Mouse (Mus musculus): Measurements from ENCODE around the gene Heatr4. TPM values are rescaled to one million over a fixed set of nuclear protein-coding genes. Genes with fewer than 3 reads are reported as not detected.

Gene Heatr4
- polyA plus RNA-seq, 1 experiment from 2014 or later = not detected

DNA sequence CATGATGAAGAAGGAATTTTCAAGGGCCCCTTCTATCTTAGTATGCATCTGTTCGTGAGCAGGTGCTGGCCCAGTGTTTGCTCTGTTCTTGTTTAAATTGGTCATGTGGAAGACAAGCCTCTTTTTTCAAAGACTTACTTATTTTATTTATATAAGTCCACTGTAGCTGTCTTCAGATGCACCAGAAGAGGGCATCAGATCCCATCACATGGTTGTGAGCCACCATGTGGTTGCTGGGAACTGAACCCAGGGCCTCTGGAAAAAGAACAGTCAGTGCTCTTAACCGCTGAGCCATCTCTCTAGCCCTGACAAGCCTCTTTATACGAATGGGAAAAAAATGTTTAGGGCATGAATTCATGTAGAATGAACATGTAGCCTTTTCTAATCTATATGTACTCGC, 4.7 kb upstream of the Heatr4 start:
- no peak overlapping the region for H3K4me2 ChIP-seq (ENCODE audit: low read depth, low read length)
- no peak overlapping the region for H3K4me3 ChIP-seq (ENCODE audit: low read depth, low read length)
- ATAC-seq (replicated peaks; ENCODE audit: insufficient number of reproducible peaks, low FRiP score, low TSS enrichment, low read depth) (no peak), DNase-seq (ENCODE audit: low spot score) (no peak)
- H3K9me3 ChIP-seq (replicated peaks; ENCODE audit: control insufficient read depth, low read length) = no peaks in the 10 kb centered on the region
- H3K27ac ChIP-seq (replicated peaks; ENCODE audit: low read depth, low read length) = no peak overlapping the region
- H3K4me1 ChIP-seq (ENCODE audit: control insufficient read depth, insufficient read depth, low read length) = no peaks in the 10 kb centered on the region
- no peaks in the 10 kb centered on the region for H3K36me3 ChIP-seq (replicated peaks; ENCODE audit: control insufficient read depth, insufficient read depth, low read depth, low read length)
- 93% methylated on average over 4 of the region's 4 CpGs for WGBS
- H3K27me3 ChIP-seq (ENCODE audit: control insufficient read depth, insufficient read depth, low read length) = no peaks in the 10 kb centered on the region
- no peak overlapping the region for H3K9ac ChIP-seq (replicated peaks; ENCODE audit: low read length)

DNA sequence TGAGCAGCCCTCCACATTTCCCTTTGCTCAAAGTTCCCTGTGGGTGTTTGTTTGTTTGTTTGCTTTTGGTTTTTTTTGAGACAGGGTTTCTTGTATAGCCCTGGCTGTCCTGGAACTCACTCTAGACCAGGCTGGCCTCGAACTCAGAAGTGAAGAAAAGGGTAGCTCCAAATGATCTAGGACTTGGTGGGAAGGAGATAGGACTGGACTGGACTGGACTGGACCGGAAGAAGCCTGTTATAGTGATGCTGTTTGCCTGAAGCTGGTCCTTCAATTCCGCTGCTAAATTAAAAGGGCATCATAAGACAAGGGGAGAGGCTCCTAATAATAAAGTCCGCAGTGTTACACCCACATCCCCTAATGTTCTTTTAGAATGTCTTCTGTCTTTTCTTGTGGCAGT, 3.8 kb upstream of the Heatr4 start:
- Histone ChIP-seq H3K4me3 (ENCODE audit: low read depth, low read length) (peak overlapping the region; percentile 62), H3K4me1 (ENCODE audit: control insufficient read depth, insufficient read depth, low read length) (no peaks in the 10 kb centered on the region), H3K36me3 (replicated peaks; ENCODE audit: control insufficient read depth, insufficient read depth, low read depth, low read length) (no peaks in the 10 kb centered on the region), H3K27ac (replicated peaks; ENCODE audit: low read depth, low read length) (no peak overlapping the region), H3K9ac (replicated peaks; ENCODE audit: low read length) (peak overlapping the region; percentile 82), H3K27me3 (ENCODE audit: control insufficient read depth, insufficient read depth, low read length) (no peaks in the 10 kb centered on the region), H3K4me2 (ENCODE audit: low read depth, low read length) (peak overlapping the region; percentile 54), H3K9me3 (replicated peaks; ENCODE audit: control insufficient read depth, low read length) (no peaks in the 10 kb centered on the region)
- DNase-seq (ENCODE audit: low spot score) (no peak), ATAC-seq (replicated peaks; ENCODE audit: insufficient number of reproducible peaks, low FRiP score, low TSS enrichment, low read depth) (0 out of 2 replicates have a peak, but pooled peaks have one; percentile 2)
- WGBS = 71% methylated on average over 4 of the region's 4 CpGs

DNA sequence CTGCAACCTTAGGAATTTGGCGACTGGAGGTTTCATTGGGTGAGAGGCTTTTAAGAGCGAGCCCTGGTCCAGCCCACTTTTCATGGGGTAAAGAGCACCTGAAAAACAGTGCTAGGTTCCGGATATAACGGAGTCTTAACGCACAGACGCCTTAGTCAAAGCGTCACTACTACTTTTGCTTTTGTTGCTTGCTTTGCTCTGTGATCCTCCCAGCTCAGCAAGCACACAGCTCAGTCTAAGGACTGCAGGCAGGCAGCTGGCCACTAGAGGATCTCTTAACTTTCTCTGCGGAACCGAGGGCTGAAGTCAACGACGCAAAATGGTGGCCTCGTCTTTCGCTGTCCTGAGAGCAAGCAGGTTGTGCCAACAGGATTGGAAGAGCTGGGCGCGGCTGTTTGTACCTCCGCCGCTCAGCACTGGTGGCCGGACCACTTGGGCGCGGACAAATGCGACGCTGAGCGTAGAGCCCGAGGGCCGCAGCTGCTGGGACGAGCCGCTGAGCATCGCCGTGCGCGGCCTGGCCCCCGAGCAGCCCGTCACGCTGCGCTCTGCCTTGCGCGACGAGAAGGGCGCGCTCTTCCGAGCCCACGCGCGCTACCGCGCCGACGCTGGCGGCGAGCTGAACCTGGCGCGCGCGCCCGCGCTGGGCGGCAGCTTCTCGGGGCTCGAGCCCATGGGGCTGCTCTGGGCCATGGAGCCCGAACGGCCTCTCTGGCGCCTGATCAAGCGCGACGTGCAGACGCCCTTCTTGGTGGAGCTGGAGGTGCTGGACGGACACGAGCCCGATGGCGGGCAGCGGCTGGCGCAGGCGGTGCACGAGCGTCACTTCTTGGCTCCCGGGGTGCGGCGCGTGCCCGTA, 3.2 kb upstream of the Heatr4 start, which contains the start of gene Acot2:
Acot2 (plus strand) TSS at position 279 of the 859 bp plus-strand sequence.
- Histone ChIP-seq H3K36me3 (replicated peaks; ENCODE audit: control insufficient read depth, insufficient read depth, low read depth, low read length) (no peaks in the 10 kb centered on the region), H3K4me3 (ENCODE audit: low read depth, low read length) (peak within 1 kb of the TSS; percentile 62), H3K27me3 (ENCODE audit: control insufficient read depth, insufficient read depth, low read length) (no peaks in the 10 kb centered on the region), H3K4me1 (ENCODE audit: control insufficient read depth, insufficient read depth, low read length) (no peaks in the 10 kb centered on the region), H3K9me3 (replicated peaks; ENCODE audit: control insufficient read depth, low read length) (no peaks in the 10 kb centered on the region), H3K4me2 (ENCODE audit: low read depth, low read length) (peak within 1 kb of the TSS; percentile 54), H3K9ac (replicated peaks; ENCODE audit: low read length) (peak within 1 kb of the TSS; percentile 82), H3K27ac (replicated peaks; ENCODE audit: low read depth, low read length) (peak within 1 kb of the TSS; percentile 75)
- ATAC-seq (replicated peaks; ENCODE audit: insufficient number of reproducible peaks, low FRiP score, low TSS enrichment, low read depth) (peak; percentile 86), DNase-seq (ENCODE audit: low spot score) (peak; percentile 88)
- under 1% methylated on average over 70 of the region's 80 CpGs for WGBS

DNA sequence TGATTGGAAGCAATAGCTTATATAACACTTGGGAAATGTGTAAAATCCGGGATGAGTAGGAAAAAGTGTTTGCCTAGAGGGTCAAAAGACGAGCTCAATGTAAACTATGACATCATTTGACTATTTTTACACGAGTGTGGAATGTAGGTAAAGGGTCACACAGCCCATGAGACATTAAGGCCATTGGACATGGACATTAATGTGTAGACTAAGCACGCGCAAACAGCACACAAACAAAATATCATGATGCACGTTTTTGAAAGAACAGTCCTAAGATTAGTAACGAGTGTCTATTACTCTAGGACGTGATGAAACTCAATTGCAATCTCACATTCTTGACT, 2.6 kb upstream of the Heatr4 start:
- no peak for ATAC-seq (replicated peaks; ENCODE audit: insufficient number of reproducible peaks, low FRiP score, low TSS enrichment, low read depth)
- H3K36me3 ChIP-seq (replicated peaks; ENCODE audit: control insufficient read depth, insufficient read depth, low read depth, low read length) = no peaks in the 10 kb centered on the region
- peak overlapping the region; percentile 62 for H3K4me3 ChIP-seq (ENCODE audit: low read depth, low read length)
- H3K4me2 ChIP-seq (ENCODE audit: low read depth, low read length) = peak overlapping the region; percentile 54
- peak overlapping the region; percentile 75; the same call in 1 of the 2 replicates for H3K27ac ChIP-seq (replicated peaks; ENCODE audit: low read depth, low read length)
- 31% methylated on average over 8 of the region's 8 CpGs for WGBS
- H3K9ac ChIP-seq (replicated peaks; ENCODE audit: low read length) = no peak overlapping the region; the same call in 1 of the 2 replicates
- DNase-seq (ENCODE audit: low spot score) = no peak
- no peaks in the 10 kb centered on the region for H3K27me3 ChIP-seq (ENCODE audit: control insufficient read depth, insufficient read depth, low read length)
- H3K4me1 ChIP-seq (ENCODE audit: control insufficient read depth, insufficient read depth, low read length) = no peaks in the 10 kb centered on the region
- H3K9me3 ChIP-seq (replicated peaks; ENCODE audit: control insufficient read depth, low read length) = no peaks in the 10 kb centered on the region

DNA sequence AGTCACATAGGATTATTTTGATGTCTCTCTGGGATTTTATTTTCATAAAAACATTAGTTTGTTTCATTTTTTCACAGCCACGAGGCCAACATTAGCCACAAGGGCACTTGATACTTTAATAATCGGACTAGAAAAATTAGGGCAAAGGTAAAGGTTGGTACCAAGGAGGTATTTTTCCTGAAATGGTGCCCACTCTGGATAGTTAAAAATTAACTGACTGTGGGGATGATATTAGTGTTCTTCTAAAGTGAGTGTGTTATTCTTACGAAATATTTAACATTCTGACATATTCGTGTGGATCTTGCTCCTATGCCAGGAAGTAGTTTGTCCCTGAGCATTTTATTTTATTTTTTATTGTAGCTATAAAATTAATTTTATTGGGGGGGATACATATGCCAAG, 3.0 kb downstream of the Heatr4 start:
- Histone ChIP-seq H3K9me3 (replicated peaks; ENCODE audit: control insufficient read depth, low read length) (no peaks in the 10 kb centered on the region), H3K4me1 (ENCODE audit: control insufficient read depth, insufficient read depth, low read length) (no peaks in the 10 kb centered on the region), H3K27me3 (ENCODE audit: control insufficient read depth, insufficient read depth, low read length) (no peaks in the 10 kb centered on the region), H3K9ac (replicated peaks; ENCODE audit: low read length) (no peak overlapping the region), H3K4me3 (ENCODE audit: low read depth, low read length) (no peak overlapping the region), H3K27ac (replicated peaks; ENCODE audit: low read depth, low read length) (no peak overlapping the region), H3K4me2 (ENCODE audit: low read depth, low read length) (no peak overlapping the region), H3K36me3 (replicated peaks; ENCODE audit: control insufficient read depth, insufficient read depth, low read depth, low read length) (no peaks in the 10 kb centered on the region)
- 89% methylated on average over 4 of the region's 4 CpGs for WGBS
- ATAC-seq (replicated peaks; ENCODE audit: insufficient number of reproducible peaks, low FRiP score, low TSS enrichment, low read depth) (no peak), DNase-seq (ENCODE audit: low spot score) (no peak)

DNA sequence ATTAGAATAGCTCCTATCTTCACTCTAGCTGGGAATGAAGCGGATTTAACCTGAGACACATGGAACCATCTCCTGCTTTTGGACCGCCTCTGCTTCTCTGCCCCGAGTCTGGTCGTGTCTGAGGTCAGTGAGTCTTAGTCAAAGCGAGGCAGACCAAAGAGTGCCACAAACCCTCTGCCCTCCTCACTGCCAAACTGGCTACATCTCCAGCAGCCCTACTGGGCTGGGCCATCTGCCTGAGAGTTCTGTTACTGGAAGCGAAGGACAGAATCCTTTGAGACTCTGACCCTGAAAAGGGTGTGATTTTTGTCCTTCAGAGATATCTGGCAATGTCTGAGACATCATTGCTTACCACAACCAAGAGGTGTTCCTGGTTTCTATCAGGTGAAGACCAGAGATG, 5.8 kb downstream of the Heatr4 start:
- ATAC-seq (replicated peaks; ENCODE audit: insufficient number of reproducible peaks, low FRiP score, low TSS enrichment, low read depth) (no peak), DNase-seq (ENCODE audit: low spot score) (no peak)
- no peaks in the 10 kb centered on the region for H3K36me3 ChIP-seq (replicated peaks; ENCODE audit: control insufficient read depth, insufficient read depth, low read depth, low read length)
- H3K9me3 ChIP-seq (replicated peaks; ENCODE audit: control insufficient read depth, low read length) = no peaks in the 10 kb centered on the region
- 91% methylated on average over 6 of the region's 6 CpGs for WGBS
- no peaks in the 10 kb centered on the region for H3K27me3 ChIP-seq (ENCODE audit: control insufficient read depth, insufficient read depth, low read length)
- no peak overlapping the region for H3K4me3 ChIP-seq (ENCODE audit: low read depth, low read length)
- no peak overlapping the region for H3K9ac ChIP-seq (replicated peaks; ENCODE audit: low read length)
- no peak overlapping the region for H3K27ac ChIP-seq (replicated peaks; ENCODE audit: low read depth, low read length)
- no peak overlapping the region for H3K4me2 ChIP-seq (ENCODE audit: low read depth, low read length)
- H3K4me1 ChIP-seq (ENCODE audit: control insufficient read depth, insufficient read depth, low read length) = no peaks in the 10 kb centered on the region

DNA sequence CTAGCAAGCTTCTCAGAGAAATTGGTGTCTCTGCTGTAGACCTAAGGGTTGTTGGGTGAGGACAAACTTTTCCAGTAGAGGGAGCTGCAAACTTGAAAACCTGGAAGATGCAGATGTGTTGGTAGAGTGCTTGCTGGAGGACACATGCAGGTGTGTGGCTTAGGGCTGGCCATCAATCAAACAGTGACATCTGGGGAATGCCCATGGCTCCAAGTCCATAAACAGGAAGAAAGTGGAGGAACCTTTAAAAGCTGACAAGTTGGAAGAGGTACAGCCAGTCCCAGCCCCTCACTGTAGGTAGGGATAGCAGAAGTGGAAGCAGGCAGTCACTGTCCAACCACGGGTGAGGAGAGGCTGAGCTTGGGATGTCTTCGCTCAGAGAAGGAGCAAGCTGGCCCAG, 12.5 kb downstream of the Heatr4 start:
- Histone ChIP-seq H3K9ac (replicated peaks; ENCODE audit: low read length) (no peak overlapping the region), H3K36me3 (replicated peaks; ENCODE audit: control insufficient read depth, insufficient read depth, low read depth, low read length) (no peaks in the 10 kb centered on the region), H3K4me3 (ENCODE audit: low read depth, low read length) (no peak overlapping the region), H3K9me3 (replicated peaks; ENCODE audit: control insufficient read depth, low read length) (no peaks in the 10 kb centered on the region), H3K27ac (replicated peaks; ENCODE audit: low read depth, low read length) (no peak overlapping the region), H3K4me1 (ENCODE audit: control insufficient read depth, insufficient read depth, low read length) (no peaks in the 10 kb centered on the region), H3K4me2 (ENCODE audit: low read depth, low read length) (no peak overlapping the region), H3K27me3 (ENCODE audit: control insufficient read depth, insufficient read depth, low read length) (no peaks in the 10 kb centered on the region)
- no peak for ATAC-seq (replicated peaks; ENCODE audit: insufficient number of reproducible peaks, low FRiP score, low TSS enrichment, low read depth)
- WGBS = 80% methylated on average over 2 of the region's 2 CpGs
- peak; percentile 43 for DNase-seq (ENCODE audit: low spot score)

DNA sequence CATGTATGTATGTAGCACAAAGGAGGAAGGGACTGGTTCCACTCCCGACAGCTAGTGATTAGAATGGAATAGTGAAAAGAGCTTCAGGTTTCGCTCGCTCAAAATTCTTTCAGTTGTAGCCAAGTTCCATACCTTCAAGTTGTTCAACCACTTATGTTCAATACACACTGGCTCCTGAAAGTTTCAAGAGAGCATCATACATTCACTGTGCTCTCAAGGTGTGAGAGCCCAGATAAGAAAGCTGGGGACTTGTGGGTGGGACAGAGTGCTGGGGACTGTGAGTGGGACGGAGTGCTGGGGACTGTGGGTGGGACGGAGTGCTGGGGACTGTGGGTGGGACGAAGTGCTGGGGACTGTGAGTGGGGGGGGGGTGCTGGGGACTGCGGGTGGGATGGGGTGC, 19.4 kb downstream of the Heatr4 start:
- Histone ChIP-seq H3K4me3 (ENCODE audit: low read depth, low read length) (no peak overlapping the region), H3K4me2 (ENCODE audit: low read depth, low read length) (no peak overlapping the region), H3K9me3 (replicated peaks; ENCODE audit: control insufficient read depth, low read length) (no peaks in the 10 kb centered on the region), H3K27ac (replicated peaks; ENCODE audit: low read depth, low read length) (no peak overlapping the region), H3K36me3 (replicated peaks; ENCODE audit: control insufficient read depth, insufficient read depth, low read depth, low read length) (no peaks in the 10 kb centered on the region), H3K27me3 (ENCODE audit: control insufficient read depth, insufficient read depth, low read length) (no peaks in the 10 kb centered on the region), H3K9ac (replicated peaks; ENCODE audit: low read length) (no peak overlapping the region), H3K4me1 (ENCODE audit: control insufficient read depth, insufficient read depth, low read length) (no peaks in the 10 kb centered on the region)
- WGBS = 88% methylated on average over 7 of the region's 7 CpGs
- ATAC-seq (replicated peaks; ENCODE audit: insufficient number of reproducible peaks, low FRiP score, low TSS enrichment, low read depth) (no peak), DNase-seq (ENCODE audit: low spot score) (no peak)

Data from embryonic facial prominence, embryonic 11.5 days (tissue).